Mouse (Mus musculus): Measurements from ENCODE around the gene Gm20696.

The Gm20696 gene

GRCm38 (mm10) chr6:99625306-99625705, 41.3 kb downstream of the Gm20696 start:
- DNase-seq (ENCODE audit: extremely low read depth, low read depth, low spot score): no peak

GRCm38 (mm10) chr6:99624542-99624941, 42.1 kb downstream of the Gm20696 start:
- no peak for DNase-seq (ENCODE audit: extremely low read depth, low read depth, low spot score)

GRCm38 (mm10) chr6:99623641-99624040, 43.0 kb downstream of the Gm20696 start:
- DNase-seq (ENCODE audit: extremely low read depth, low read depth, low spot score): no peak

- no peak for DNase-seq (ENCODE audit: extremely low read depth, low read depth, low spot score)
Observed at GRCm38 (mm10) chr6:99621167-99621566, 45.4 kb downstream of the Gm20696 start.

- DNase-seq (ENCODE audit: extremely low read depth, low read depth, low spot score): no peak
Observed at GRCm38 (mm10) chr6:99620471-99620870, 46.1 kb downstream of the Gm20696 start.

GRCm38 (mm10) chr6:99619964-99620363, 46.6 kb downstream of the Gm20696 start:
- DNase-seq (ENCODE audit: extremely low read depth, low read depth, low spot score): no peak

DNA sequence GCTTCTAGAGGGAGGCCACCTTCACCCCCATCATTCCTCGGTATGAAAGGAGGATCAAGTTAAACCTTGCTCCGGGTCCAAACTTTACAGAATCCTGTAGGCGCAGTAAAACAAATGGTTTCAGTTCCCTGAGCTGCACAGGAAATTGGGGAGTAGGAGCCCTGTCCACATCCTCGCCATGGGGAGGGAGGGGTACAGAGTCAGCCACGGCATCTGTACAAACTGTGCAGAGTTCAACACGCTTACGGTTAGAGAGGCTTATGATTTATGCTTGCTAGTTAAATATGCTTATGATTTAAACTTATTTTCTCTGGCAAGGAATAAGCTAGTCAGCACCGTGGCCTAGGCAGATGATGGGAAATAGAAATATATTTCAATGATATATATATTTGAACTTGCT, 47.1 kb downstream of the Gm20696 start:
- no peak for DNase-seq (ENCODE audit: extremely low read depth, low read depth, low spot score)

DNA sequence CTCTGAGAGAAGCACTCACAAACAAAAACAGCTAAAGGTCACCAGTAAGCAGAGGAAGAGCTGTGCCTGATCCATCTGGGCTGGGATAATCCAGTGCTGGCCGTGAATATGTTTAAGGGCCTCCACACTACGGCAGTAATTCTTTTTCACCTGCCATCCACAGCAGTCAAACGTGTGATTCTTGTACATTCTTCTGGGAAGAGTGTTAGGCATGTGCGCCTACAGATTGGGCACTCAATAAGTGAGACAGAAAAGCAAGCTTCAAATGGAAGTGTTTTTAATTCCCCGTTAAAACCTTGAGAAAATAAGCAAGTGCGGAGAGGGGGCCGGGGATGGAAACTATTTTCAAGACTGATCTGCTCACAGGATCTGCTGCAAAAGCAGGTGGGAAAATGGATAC, 48.7 kb downstream of the Gm20696 start:
- no peak for DNase-seq (ENCODE audit: extremely low read depth, low read depth, low spot score)

GRCm38 (mm10) chr6:99617415-99617814, 49.2 kb downstream of the Gm20696 start:
- no peak for DNase-seq (ENCODE audit: extremely low read depth, low read depth, low spot score)

GRCm38 (mm10) chr6:99615272-99615751, 51.3 kb downstream of the Gm20696 start:
- DNase-seq (ENCODE audit: extremely low read depth, low read depth, low spot score): no peak

DNA sequence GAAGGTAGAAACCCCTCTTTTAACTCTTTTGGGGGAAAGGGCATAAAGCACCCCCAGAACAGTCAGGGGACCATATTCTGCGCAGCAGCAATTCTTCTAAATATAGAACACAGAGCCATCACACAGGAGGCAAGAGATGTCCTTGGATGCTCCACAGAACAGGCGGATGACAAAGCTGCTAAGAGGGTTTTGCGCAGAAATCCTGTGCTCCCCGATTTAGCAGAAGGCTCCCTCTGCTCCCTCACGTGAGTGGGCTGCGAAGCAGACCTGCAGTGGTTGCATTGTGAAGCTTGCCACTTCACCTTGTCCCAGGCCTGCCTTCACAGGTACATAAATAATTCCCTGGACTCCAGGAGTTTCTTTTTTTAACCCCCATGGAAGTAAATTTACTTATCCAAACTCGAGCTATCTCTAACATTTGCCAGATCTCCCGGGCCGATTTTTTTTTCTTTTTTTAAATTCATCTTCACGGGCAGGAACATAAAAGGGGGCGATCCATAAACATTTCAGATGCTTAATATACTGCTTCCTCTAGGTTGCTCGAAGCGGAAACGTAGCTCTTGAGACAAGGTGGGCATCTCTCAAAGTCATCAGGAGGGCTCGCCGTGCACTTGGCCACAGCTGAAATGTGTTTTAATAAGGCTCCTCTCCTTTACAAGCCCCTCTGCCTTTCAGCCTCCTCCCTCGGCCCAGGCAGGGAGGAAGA, 51.9 kb downstream of the Gm20696 start:
- no peak for DNase-seq (ENCODE audit: extremely low read depth, low read depth, low spot score)

DNA sequence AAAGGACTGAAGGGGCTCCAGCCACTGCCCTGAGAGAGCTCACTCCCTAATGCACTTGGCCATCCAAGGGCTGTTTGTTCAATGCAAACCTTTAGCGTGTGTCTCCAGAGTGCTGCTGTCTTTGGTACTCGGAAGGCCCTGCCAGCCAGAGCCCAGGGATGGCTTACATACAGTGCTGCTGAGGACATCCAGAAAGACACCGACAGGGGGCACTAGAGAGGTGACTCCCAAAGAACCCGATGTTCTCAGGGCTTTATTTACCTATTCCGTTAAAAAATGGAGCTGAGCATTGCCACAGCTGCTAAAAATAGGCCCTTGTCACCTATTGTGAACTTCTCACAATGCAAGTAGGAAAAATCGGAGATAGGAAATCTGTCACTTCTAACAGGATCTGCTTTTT, 54.7 kb downstream of the Gm20696 start:
- DNase-seq (ENCODE audit: extremely low read depth, low read depth, low spot score): no peak

DNA sequence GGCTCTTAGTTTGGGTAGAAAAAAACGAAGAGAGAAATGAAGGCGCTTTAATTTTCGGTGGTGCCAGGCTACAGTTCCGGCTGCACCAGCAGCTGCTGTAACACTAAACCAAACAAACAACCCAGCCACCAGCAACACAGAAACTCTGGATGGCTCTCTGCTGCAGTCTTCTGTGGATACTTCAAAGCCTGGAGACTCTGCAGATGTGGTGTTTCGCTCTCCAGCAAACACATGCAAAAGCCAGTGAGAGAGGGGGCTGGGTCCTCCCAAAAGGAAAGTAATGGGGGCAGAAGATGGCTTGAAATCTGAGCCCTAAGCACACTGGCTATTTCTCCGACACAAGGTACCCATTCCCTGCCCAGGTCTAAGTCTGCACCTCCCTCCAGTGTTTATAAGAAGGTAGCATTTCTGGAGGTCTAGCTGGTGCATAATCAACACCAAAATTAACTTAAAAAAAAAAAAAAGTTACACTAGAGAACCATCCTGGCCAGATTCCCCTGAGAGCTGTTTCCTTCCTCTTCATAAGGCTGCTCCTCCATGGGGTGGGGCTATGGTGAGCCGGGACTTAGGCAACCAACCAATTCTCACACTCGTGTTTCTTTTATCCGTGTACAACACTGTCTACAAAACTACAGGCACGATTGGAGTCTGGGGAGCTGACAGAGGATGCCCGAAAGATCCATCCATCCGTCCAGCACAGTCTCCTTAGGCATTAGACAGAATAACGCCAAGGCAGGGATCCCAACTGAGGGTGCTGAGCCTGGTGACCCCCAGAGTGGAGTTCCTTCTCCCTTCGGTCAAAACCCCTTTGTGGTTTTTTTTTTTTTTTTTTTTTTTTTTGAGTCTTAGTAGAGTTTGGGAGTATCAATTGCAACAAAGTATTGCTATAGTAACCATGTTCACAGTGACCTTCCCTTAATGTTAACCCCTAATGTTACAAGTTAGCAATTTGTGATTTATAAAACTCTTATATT, 55.9 kb downstream of the Gm20696 start:
- no peak for DNase-seq (ENCODE audit: extremely low read depth, low read depth, low spot score)

- no peak for DNase-seq (ENCODE audit: extremely low read depth, low read depth, low spot score)
Observed at GRCm38 (mm10) chr6:99606079-99606478, 60.5 kb downstream of the Gm20696 start.

DNA sequence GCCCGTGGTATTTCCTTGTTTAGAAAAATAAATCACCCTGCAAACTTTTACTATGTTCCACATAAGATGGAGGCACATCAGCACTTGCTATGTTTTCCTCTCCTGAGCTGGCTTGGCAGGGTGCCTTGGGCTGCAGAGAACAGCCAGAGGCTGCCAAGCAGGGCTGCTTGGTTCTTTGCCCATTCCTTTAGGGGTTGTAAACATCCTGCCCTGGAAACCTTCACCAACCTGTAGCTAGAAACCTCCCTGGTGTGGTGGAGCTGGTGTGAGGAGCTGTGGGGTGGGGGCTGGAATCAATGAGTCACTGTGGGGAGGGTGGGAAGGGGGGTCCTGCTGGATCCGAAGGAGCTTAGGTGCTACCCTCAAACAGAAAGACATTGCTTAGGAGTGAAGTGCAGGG, 61.8 kb downstream of the Gm20696 start:
- DNase-seq (ENCODE audit: extremely low read depth, low read depth, low spot score): no peak

DNA sequence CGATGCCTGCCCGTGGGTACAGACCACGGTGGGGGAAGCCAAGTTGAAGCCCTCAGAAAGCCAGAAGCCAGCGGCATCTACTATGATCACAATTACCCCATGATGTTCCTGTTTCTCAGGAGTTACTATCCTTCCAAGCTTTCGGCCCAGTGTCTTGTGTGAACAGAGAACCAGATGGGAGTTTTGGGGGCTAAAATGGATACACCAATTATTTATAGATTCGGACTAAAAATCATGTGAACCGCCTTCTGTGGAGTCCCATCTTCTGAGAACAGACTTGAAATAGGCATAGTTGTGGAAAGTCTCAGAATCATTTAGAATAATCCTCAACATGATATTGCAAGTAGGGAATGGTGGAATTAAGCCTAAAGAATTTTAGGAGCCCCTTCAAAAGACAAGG, 64.2 kb downstream of the Gm20696 start:
- no peak for DNase-seq (ENCODE audit: extremely low read depth, low read depth, low spot score)

DNA sequence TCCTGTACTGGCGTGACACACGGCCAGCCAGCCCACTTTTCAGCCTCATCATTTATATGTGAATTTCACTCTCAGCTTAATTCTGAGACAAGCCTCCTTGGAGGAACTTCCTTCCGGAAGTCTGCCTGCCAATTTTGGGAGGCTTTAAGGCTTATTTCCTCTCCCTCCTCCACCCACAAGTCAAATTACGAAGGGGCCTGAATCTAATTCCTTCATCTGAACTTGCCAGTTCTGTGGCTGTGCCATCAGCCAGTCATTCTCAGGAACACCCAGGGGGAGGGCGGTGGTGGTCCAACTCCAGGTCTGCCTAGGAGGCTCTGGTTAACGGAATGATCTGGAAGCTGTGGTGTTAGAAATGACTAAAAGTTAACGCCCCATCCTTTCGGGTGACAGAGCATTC, 65.7 kb downstream of the Gm20696 start:
- DNase-seq (ENCODE audit: extremely low read depth, low read depth, low spot score): no peak

DNA sequence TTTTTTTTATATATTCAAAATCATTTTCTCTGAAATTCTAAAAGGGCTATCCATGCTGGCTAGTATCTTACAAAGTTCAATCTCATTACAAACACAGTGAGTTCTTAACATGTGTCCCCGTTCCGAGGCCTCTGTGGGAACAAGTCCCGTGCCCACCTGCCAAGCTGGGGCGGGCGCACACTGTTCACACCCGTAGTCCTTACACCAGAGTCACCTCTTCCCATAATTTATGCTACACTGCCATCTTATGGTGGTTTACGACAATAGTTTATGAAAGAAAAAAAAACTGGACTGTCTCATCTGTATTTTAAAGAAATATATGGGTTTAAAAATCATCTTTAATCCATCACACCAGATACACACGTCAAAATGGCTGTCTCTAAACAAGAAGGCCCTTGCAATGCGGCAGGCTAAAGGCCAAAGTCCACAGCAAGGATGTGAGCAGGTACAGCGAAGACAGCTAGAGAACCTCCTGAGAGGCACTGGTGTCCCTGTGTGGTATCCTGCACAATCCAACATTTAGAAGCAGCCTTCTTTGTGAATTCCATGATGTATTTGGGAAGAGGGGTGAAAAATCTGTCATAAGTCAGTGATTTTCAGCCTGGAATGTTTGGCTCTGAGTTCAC, 66.3 kb downstream of the Gm20696 start:
- DNase-seq (ENCODE audit: extremely low read depth, low read depth, low spot score): no peak

DNA sequence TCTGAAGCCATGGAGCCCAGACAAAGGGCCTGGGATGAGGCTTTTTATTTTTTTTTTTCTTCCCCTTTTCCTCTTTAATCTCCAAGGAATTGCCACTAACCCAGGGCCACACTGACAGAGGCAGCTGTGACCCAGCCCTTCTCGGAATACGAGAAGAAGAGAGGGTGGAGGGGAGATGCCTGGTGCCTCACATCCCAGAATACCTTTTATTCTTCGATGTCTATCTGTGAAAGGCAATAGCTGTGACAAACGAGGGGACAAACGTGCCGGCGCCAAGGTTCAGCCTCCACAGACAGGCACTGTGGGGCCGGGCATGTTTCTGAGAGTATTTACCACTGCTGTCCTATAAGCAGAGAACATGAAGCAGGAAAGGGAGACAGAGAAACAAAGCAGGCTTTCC, 66.9 kb downstream of the Gm20696 start:
- DNase-seq (ENCODE audit: extremely low read depth, low read depth, low spot score): no peak

DNA sequence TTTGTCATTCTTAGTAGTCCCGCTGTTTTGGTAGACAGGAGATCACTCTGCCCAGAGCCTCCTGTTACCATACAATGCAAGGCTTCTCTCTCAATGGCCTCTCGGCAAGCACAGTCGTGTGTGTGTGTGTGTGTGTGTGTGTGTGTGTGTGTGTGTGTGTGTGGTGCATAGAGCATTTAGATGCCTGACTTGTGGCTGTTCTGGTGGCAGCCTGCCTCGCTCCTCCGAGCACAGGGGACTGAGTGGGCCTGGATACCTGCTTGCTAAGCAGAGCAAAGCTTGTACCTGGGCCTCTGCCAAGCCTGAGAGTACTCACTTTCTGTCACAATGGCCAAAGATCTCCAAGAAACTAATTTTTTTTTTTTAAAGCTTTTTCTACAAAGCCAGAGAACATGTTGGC, 67.4 kb downstream of the Gm20696 start:
- DNase-seq (ENCODE audit: extremely low read depth, low read depth, low spot score): no peak

- no peak for DNase-seq (ENCODE audit: extremely low read depth, low read depth, low spot score)
Observed at GRCm38 (mm10) chr6:99577040-99577439, 89.6 kb downstream of the Gm20696 start.

DNA sequence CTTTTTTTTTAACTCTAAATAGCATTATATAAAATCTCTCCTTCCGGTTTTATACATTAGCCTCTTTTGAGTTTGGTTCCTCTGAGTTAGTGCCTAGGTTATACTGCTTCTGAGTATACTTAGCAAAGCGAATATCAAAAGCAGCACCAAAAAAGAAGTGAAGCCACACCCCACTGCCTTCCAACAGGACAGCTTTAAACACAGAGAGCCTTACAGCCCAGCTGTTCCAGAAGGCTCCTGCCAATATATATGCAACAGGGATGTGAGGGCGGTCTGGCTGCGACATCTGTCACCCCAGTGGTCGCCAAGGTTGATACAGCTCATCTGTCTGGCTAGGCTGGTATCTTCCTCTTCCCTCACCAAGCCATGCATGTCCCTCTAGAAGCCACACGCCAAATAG, 91.0 kb downstream of the Gm20696 start:
- no peak for DNase-seq (ENCODE audit: extremely low read depth, low read depth, low spot score)

Data from fat pad, adult 2 months (tissue).